Mouse (Mus musculus): Measurements from ENCODE around the gene Adgre5.
A peak's percentile ranks its signal among the peaks of the same experiment; 100 is the strongest.

The Adgre5 gene

DNA sequence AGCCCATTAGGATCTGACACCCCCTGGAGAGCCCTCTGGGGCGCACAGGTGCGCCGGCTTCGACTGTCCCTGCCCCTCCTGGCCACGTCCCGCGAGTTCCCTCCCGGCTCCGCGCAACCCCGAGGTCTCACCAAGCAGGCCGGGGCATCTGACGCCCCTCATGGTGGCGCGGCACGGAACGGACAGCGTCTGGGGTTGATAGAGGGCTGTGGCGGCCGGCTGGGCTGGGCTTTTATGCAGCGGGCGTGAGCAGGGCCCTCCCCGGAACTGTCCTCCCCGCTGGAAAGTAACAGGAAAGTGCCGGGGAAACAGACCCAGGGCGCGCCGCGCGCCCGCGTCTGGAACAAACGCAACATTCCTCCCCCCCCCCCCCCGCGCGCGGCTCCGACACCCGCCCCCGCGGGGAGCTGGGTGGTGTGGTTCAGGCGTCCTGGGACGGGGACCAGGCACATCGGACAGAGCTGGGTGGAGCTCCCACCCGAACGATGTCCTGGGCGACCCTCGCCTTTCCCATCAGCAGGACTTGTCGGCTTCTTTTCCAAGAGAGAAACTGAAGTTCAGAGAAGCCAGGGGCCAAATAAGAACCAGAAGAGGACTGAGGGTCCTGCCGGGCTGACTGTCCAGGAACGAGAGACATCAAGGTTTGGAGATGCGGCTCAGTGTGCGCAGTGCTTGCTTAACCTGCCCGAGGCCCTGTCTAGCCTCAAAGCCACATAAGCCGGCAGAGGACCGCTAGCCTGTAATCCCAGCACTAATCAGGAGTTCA, at the start of gene Adgre5:
Gene Adgre5, minus strand, starts transcription at position 351 of the 766 bp plus-strand sequence.
- peak; percentile 83 to 89 for DNase-seq

DNA sequence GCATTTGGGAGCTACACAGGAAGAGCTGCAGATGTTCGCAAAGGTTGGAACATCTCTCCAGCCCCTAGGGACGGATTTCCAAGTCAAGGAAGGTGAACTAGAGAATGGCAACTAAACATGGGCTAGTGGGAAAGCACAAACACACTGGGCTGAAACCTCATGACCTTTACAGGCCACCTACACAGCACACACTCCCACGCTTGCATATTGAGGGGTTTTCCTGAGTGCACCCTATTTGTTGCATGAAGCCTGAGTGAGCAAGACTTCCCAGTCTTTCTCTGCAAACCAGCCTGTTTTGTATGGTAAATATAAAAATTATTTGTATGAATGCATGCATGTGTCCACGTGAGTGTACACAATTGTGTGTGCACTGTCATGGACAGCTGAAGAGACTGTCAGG, 48.7 kb upstream of the Adgre5 start:
- no peak for DNase-seq

DNA sequence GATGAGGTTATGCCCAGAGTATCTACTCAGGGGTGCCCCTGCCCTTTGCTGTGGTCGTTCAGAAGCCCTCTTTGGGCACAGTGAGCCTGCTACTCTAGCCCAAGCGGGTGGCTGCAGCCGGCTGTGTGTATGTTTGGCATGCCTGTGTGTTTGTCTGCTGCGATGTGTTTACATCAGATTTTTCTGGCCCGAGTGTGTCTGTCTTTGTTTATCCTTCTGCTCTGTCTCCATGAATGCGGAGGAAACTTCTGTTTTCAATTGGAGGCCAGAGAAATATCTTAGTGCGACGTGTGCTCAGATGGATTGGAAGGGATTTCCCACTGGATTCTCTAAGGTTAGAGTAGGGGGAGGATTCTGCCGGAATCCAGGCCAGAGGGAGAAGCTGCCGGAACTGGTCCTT, 43.9 kb upstream of the Adgre5 start:
- DNase-seq = no peak

DNA sequence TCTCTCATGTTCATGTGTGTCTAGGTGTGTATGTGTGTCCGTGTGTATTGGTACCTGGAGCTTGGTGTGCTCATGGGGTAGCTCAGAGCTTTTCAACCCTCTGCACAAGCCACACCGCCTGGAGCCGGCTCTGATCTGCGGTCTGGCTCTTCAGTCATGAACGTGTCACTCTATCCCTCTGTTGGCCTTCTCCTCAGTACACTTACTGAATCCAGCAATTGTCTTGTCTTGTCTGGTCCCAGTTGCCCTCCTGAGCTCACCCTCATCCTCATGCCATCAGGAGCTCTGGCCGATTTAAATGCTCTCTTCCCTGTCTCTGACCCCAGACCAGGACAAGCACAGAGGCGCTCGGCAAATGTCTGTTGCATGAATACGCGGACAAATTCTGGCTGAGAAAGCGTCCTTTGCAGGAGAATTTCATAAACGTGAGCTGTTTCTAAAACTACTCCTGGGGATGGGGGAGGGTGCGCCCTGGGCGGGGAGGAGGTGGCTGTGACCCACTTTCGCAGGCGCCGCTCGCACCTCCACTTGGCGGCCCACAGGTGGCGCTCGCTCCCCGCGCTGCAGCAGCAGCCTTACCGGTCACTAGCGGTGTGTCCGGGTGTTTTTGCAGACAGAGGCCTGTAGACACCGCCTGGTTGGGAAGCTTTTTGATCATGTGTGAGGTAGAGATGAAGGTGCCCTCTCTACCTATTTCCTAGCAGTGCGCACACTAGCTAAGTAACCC, 41.9 kb upstream of the Adgre5 start:
- DNase-seq = peak; percentile 90 to 91

DNA sequence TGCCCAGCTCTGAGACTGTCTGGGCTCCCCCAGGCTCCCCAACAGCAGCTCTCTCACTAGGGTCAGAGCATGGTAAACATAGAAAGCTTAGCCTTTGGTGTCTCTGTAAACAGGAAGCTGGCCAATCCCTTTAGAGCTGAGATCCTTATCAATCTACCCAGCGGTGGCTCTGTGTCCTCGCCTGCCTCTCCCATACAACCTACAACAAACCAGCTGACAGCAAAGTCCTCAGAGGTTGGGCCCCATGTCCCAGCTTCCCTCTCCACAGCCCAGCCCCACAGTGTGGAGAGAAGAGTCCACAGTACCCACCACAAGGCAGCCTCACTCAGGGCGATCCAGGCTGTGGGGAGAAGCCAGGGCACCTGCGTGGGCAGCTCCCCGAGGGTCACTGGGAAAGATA, 38.5 kb upstream of the Adgre5 start:
- DNase-seq = no peak

DNA sequence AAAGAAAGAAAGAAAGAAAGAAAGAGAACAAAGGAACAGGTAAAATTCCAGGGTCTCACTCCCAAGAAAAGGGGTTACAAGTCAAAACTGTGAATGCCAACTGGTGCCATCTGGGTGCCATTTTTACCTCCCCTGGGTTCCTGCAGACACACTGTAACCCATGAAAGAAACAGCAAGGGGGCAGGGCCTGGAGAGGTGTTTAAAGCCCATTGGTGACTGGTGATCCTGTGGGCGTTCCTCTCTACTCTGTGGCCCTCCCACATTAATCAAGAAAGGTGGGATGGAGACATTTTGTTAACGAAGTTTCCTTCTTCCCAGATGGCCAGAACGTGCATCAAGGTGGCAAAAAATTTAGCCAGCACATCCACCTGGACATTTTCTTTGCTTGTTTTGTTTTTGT, 36.9 kb upstream of the Adgre5 start:
- no peak for DNase-seq

DNA sequence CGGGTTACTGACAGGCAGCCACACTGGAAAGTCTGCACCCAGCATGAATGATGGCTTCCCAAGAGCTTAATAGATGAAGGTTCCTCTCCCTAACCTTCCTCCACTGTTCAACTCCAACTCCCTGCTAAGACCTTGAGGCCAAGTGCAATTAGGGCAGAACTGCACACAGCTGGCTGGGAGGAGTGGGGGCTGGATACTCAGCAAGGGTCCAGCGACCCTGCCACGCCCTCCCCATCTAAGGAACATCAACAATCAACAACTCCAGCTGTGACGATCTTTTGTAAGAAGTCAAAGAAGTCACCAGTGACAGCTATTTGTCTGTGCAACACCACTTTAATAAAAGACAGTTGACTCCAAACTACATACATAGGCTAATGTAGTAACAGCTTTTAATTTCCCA, 35.5 kb upstream of the Adgre5 start:
- no peak for DNase-seq

DNA sequence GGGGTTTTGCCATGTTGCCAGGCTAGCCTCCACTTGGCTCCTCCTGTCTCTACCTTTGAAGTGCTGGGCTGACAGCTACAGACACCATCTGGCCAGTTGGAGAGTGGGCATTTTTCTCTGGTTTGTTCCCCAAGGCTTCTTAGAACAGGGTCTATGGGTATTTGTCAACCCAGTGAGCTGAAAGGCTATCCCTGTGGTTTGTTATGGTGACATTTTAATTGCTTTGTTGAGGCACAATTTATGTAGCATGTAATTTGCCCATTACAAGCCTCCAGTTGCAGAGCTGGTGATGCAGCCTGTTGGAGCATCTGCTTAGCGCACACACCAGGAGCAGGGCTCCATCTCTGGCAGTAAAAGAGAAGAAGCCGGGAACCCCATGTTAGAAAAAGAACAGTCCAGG, 33.1 kb upstream of the Adgre5 start:
- no peak for DNase-seq

DNA sequence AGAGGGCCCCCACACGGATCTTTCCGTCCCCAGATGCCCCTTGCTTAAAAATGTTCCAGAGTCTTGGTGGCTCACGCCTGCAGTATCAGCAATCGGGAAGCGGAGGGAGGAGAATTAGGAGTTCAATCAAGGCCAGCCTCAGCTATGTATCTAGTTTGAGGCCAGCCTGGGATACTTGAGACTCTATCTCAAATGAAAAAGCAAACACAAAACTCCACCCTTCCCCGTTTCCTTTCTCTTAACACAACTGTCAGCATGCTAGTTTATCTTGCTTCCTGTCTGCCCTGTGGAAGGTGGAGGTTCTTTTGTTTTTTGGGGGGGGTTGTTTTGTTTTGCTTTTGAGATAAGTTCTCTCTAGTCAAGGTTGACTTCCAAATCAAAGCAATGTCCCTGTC, 32.3 kb upstream of the Adgre5 start:
- DNase-seq = no peak

DNA sequence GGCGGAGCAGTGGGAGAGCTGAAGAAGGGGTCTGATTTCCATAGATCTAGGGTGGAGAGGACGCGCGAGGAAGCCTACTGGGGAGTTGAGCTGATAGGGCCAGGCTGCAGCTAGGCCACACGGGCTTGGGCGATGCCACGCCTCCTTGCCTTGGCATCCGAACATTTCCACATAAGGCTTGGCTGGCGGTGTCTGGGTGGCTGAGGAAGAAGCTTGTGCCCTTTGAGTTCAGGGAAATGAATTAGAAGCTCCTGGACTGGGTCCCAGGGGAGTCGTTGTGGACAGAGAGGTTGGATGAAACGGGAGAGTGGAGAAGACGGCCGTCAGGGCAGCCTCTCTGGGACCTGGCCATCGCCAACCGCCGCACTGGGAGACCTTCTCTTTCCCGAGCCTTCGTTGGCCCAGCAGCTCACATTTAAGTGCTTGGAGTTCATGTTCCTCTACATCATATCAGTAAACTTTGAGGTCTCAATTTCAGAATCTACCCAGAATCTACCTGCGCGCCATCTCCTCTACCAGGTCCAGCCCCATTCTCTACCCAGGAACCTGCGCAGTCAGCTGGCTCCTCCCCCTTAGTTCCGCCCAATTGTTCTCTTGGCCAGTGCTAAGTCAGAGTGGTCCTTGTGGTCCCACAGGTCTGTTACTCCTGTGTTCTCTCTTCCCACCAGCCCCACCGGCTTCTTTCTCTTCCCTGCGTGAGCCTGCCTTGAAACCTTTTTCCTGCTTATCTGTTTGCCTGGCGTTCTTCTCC, 31.8 kb upstream of the Adgre5 start:
- peak; percentile 49 to 62 for DNase-seq

DNA sequence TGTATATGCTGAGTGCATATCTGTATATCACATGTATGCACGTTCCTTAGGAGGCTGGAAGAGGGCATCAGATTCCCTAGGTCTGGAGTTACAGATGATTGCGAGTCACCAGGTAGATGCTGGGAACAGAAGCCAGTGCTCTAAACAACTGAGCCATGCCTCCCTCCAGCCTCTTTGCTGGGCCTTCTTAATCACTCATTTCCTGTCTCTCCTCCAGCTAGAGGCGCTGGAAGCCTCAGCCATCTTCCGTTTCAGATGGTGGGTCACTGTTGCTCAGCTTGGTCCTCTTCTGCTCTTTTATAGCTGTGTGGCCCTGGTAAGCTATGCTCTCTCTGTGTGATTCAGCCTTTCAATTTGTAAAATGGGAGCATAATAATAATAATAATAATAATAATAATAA, 30.7 kb upstream of the Adgre5 start:
- no peak for DNase-seq

DNA sequence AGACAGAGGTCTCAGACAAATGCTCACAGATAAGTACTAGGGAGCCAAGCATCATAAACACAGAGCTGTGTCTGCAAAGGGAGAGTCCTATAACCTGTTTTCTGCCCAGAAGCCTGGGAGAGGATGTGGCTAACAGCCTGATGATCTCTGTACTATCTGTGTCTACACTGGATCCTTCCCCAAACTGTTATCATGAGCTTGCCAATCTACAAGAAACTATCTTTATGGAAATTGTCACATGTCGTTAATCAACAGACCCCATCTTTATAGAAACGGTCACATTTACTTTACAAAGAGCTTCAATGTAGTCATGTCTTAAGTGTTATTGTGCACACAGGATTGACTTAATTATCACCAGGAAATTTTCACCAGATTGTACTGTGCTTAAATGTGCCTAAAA, 29.5 kb upstream of the Adgre5 start:
- no peak for DNase-seq

DNA sequence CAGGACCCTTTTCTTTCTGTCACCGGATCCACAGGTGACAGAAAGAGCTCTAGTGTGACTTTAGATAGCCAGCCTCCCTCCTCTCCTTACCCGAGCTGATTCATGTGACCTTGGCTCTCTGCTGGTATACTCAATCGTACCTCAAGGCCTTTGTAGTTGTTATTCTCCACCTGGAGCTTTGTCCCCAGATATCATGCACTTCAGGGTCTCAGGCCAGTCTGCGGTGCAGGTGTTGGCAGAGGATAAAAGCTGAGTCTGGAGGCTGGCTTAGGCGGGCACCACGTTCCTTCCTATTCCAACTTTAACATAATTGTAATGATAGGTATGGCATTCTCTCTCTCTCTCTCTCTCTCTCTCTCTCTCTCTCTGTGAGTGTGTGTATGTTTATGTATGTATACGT, 28.6 kb upstream of the Adgre5 start:
- no peak for DNase-seq

DNA sequence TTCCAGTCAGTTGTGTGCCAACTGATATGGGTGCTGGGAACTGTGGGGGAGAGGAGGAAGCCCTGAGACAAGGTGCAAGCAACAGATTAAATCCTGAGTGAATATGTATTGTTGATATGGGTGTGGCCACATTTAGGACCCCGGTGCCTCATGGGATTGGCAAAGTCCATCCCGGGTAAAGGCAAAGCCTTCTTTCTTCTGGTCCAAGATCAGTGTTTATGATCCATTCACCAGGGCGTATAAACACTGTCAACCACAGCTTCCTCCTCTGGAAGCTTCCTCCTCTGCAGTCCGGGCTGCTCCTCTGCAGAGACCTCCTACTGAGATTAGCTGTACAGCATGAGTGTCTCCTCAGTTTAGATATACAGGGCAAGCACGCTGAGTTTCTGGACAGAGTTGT, 27.4 kb upstream of the Adgre5 start:
- DNase-seq = peak in 1 of 2 experiments; percentile 22

DNA sequence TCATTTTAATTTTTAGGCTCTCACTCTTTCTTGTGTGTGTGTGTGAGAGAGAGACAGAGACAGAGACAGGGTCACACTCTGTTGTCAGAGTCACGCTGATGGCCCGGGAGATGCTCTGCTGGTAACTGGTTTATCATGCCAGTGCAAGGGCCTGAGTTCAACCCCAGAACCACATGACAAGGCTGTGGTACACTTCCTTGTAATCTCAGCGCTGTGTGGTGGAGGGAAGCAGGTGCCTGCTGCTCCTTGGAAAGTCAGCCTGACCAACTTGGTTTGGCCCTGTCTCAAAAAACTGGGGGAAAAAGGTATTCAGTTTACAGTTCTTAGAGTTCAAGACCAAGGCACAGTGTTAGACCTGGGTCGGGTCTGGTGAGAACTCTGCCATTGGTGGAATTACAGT, 26.3 kb upstream of the Adgre5 start:
- no peak for DNase-seq

DNA sequence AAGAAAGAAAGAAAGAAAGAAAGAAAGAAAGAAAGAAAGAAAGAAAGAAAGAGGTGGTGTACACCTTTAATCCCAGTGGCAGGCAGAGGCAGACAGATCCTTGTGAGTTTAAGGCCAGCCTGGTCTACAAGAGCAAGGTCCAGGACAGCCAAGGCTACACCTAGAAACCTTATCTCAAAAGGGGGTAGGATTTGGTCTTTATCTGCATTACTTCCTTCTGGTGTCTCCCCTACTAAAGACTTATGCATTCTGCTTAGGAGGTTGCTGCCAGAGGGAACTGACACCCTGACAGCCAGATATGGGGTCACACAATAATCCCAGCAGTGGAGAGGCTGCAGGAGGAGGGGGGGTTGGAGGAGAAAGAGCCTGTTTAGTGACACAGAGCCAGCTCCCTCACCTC, 24.5 kb upstream of the Adgre5 start:
- DNase-seq = no peak

DNA sequence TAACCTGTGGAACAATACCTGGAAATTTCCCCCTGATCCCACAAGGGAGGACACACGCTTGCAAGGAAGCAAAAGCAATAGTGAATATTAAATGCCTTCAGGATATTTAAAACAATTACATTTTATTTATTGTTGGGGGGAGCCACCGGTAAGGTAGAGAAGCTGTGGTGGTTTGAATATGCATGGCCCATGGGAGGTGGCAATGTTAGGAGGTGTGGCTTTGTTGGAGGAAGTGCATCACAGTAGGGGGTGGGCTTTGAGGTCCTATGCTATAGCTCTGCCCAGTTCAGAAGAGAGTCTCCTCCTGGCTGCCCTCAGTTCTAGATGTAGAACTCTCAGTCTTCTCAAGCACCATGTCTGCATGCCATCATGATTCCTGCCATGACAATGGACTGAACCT, 23.6 kb upstream of the Adgre5 start:
- no peak for DNase-seq

DNA sequence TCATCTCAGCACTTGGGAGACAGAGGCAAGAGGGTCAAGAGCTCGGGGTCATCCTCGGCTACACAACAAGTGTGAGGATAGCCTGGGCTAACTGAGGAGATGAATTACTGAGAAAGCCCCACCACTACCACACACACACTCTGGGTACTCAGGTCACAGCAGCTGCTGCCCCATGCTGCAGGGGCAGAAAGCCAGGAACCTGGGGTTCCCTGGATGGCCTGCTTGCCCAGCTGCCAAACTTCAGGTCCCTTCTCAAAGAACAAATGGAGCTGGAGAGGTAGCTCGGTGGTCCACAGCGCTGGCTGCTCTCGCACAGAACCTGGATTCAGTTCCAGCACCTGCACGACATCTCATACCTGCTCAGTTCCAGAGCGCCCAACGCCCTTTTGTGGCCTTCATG, 23.0 kb upstream of the Adgre5 start:
- no peak for DNase-seq

DNA sequence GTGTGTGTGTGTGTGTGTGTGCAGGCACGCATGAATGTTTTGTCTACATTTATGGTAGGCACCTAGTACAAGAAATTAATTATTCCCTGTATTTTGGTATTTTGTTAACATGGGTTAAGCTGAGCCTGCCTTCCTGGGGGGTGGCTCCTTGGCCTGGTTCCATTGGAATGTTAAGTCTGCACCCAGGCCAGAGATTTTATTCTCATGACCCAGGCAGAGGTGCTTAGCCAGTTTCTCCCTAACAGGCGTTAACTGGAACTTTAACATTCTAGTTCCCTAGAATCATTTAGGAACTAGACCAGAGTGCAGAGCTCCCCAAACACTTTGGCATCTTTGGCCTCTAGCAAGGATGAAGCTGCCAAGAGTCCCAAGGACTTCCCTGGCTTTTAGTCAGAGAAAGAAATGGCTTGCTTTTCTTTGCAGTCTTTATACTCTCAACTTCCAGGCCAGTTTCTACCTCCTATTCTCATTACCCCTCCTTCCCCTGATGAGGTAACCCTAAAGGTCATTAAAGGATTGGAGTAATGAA, 18.2 kb upstream of the Adgre5 start:
- DNase-seq = peak in 1 of 2 experiments; percentile 34

DNA sequence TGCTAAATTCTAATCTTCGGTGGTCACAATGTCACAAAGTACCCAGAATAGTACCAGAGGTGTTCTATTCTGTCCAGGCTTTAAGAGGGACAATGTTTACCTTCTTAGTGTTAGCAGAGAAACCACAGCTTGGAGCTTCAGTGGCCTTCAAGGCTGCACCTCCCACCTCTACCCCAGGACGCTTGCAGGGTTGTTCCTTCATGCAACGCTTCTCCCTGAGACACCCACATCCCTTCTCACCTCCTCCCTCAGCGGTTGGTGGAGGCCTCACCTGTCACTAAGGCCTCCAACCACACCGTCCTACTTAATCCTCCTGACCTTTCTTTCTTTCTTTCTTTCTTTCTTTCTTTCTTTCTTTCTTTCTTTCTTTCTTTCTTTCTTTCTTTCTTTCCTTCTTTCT, 17.2 kb upstream of the Adgre5 start:
- DNase-seq = no peak

DNA sequence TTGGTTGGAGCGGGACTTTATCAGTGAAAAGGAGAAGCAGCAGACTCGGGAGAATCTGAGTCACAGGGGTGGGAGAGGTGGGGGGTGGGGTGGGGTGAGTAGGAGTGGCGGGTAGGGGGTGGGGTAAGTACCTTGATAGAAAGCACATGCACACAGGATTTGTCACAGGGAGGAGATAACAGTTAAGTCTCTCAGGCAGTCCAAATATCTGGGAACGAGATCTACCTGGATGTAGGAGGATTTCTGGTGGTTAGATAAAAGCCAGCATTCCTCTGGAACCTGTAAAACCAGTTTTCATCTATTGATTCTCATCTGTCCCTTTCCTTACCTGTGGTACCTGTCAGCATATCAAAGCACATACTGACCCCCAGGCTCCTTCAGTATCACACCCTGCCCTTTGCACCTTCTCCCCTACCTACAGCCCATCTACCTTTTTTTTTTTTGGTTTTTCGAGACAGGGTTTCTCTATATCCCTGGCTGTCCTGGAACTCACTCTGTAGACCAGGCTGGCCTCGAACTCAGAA, 16.0 kb upstream of the Adgre5 start:
- no peak for DNase-seq

DNA sequence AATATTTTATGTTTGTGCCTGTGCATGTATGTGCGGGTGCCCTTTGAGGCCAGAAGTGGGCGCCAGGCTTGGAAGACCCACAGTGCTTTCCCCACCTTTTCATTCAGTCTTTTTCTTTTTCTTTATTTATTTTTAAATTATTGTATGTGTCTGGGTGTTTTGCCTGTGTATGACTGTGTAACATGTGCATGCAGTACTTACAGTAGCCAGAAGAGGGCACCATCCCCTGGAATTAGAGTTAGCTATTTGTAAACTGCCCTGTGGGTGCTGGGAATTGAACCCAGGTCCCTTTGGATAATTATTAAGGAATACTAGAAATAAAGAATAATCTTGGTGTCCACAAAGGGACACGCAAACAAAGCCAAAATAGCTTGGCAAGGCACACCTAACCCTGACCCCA, 15.1 kb upstream of the Adgre5 start:
- DNase-seq = peak in 1 of 2 experiments; percentile 37

DNA sequence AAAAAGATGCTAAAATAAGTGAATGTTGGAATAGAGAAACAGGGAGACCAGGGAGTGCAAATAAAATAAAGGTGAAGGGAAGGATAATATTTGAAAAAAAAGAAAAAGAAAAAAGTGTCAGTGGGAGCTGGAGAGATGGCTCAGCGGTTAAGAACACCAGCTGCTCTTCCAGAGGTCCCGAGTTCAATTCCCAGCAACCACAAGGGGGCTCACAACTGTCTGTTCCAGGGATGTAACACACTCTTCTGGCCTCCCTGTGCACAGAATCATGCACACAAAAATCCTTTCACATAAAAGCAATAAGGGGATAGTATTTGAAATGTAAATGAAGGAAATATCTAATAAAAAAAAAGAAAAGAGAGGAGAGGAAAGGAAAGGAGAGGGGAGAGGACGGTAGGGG, 13.0 kb upstream of the Adgre5 start:
- peak in 1 of 2 experiments; percentile 26 for DNase-seq

Data from kidney, postnatal 4 days (tissue).